ENCODE assay signal across 17 mouse cellular contexts in the genomic region with DNA sequence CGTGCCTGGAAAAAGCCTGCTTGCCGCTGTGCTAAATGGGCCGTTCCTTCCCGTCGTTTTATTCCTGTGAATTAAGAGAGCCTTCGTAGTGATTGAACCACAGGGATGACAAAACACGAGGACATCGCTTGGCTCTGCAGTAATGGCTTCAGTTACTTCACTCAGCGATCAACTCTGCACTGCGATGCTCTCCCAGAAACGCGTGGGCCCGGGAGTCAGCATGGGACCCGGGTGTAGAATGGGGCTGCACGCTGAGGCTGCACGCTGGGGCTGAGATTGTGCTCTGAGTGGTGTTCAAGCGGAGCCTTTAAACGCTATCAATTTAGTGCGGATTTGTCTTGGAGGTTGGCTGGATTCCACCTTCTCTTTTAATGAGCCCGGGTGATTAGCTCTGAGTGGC.
DNase-seq lines count a peak whose midpoint lies in the region; ATAC-seq and TF ChIP-seq lines count a peak whose summit lies in the region.
"Had no signal": no experiment of that assay in that cellular context is flagged by ENCODE, and none has a peak within 500 bp of the region (broad histone marks: within the 10 kb centered on the region; RNA-seq: fewer than 3 reads in every experiment).

No protein-coding gene starts in this region.

- H3K36me3 ChIP-seq in hindbrain, embryonic 13.5 days, result no peaks in the 10 kb centered on the region
- H3K36me3 ChIP-seq in hindbrain, embryonic 10.5 days, result no peaks in the 10 kb centered on the region
- no peaks in the 10 kb centered on the region for H3K36me3 ChIP-seq in neural tube, embryonic 13.5 days
- H3K36me3 ChIP-seq in forebrain, postnatal 0 days (ENCODE audit: insufficient read depth), result no peaks in the 10 kb centered on the region
- H3K36me3 ChIP-seq: embryonic facial prominence, embryonic 15.5 days; intestine, embryonic 15.5 days had no signal

- no peak for DNase-seq in hindbrain, embryonic 10.5 days (ENCODE audit: low spot score)
- DNase-seq in neural tube, embryonic 10.5 days (ENCODE audit: extremely low spot score, low spot score), result no peak
- DNase-seq in forebrain, postnatal 0 days, result peak; percentile 21
- no peak for DNase-seq in adrenal gland, adult 8-10 months
- DNase-seq in left cerebral cortex, adult 2 months (ENCODE audit: extremely low spot score in 1 of 2, low spot score in 2 of 2), result no peak
- DNase-seq: cerebellum, adult 11 months; cerebellum, postnatal 14 days; embryo, embryonic 11 days; gastrocnemius, postnatal 10 days; heart, postnatal 10 days; lung, postnatal 14 days had no signal

- H3K9ac ChIP-seq in hindbrain, embryonic 13.5 days, result no peak overlapping the region
- H3K9ac ChIP-seq in neural tube, embryonic 13.5 days, result no peak overlapping the region
- H3K9ac ChIP-seq in forebrain, postnatal 0 days, result no peak overlapping the region
- H3K9ac ChIP-seq: embryonic facial prominence, embryonic 15.5 days; intestine, embryonic 15.5 days had no signal

- H3K9me3 ChIP-seq in hindbrain, embryonic 13.5 days, result no peaks in the 10 kb centered on the region
- H3K9me3 ChIP-seq in hindbrain, embryonic 10.5 days, result no peaks in the 10 kb centered on the region
- H3K9me3 ChIP-seq in neural tube, embryonic 13.5 days, result no peaks in the 10 kb centered on the region
- no peaks in the 10 kb centered on the region for H3K9me3 ChIP-seq in forebrain, postnatal 0 days (ENCODE audit: low read length)
- H3K9me3 ChIP-seq: embryonic facial prominence, embryonic 15.5 days; intestine, embryonic 15.5 days had no signal

- peak; percentile 75 for ATAC-seq in hindbrain, embryonic 13.5 days (ENCODE audit: low FRiP score)
- ATAC-seq in neural tube, embryonic 13.5 days (ENCODE audit: low read depth), result peak; percentile 94
- peak; percentile 48; the same call in 1 of the 2 replicates for ATAC-seq in forebrain, postnatal 0 days
- ATAC-seq: intestine, embryonic 15.5 days had no signal

- TF ChIP-seq CTCF in forebrain, postnatal 0 days (IDR thresholded peaks at IDR 0.05; ENCODE audit: low read depth), result no peak
- TF ChIP-seq CTCF in left cerebral cortex, adult 2 months (IDR thresholded peaks at IDR 0.05), result no peak

- 64% methylated on average over 20 of the region's 20 CpGs for WGBS in hindbrain, embryonic 13.5 days
- 86% methylated on average over 20 of the region's 20 CpGs for WGBS in hindbrain, embryonic 10.5 days
- WGBS in neural tube, embryonic 13.5 days, result 41% methylated on average over 20 of the region's 20 CpGs
- 38% methylated on average over 20 of the region's 20 CpGs for WGBS in forebrain, postnatal 0 days

- H3K4me1 ChIP-seq in hindbrain, embryonic 13.5 days (replicated peaks), result peaks cover 15% of the 10 kb centered on the region
- no peaks in the 10 kb centered on the region for H3K4me1 ChIP-seq in hindbrain, embryonic 10.5 days (replicated peaks)
- peaks cover 17% of the 10 kb centered on the region for H3K4me1 ChIP-seq in neural tube, embryonic 13.5 days (replicated peaks)
- H3K4me1 ChIP-seq in forebrain, postnatal 0 days (ENCODE audit: insufficient read depth), result no peaks in the 10 kb centered on the region
- H3K4me1 ChIP-seq: embryonic facial prominence, embryonic 15.5 days; intestine, embryonic 15.5 days; megakaryocyte, embryonic 14.5 days had no signal

- no peak overlapping the region for H3K27ac ChIP-seq in hindbrain, embryonic 13.5 days
- H3K27ac ChIP-seq in hindbrain, embryonic 10.5 days, result no peak overlapping the region
- H3K27ac ChIP-seq in neural tube, embryonic 13.5 days (replicated peaks), result 0 out of 2 replicates have a peak overlapping the region, but pooled peaks have one; percentile 18
- no peak overlapping the region for H3K27ac ChIP-seq in forebrain, postnatal 0 days (ENCODE audit: low read depth, low read length)
- H3K27ac ChIP-seq in left cerebral cortex, adult 2 months, result no peak overlapping the region
- H3K27ac ChIP-seq: embryonic facial prominence, embryonic 15.5 days; intestine, embryonic 15.5 days had no signal

- H3K4me2 ChIP-seq in hindbrain, embryonic 13.5 days, result peak overlapping the region; percentile 24; the same call in 1 of the 2 replicates
- peak overlapping the region; percentile 37 for H3K4me2 ChIP-seq in neural tube, embryonic 13.5 days
- H3K4me2 ChIP-seq in forebrain, postnatal 0 days (ENCODE audit: low read depth), result peak overlapping the region; percentile 42
- H3K4me2 ChIP-seq: embryonic facial prominence, embryonic 15.5 days; intestine, embryonic 15.5 days had no signal

- H3K4me3 ChIP-seq in hindbrain, embryonic 13.5 days, result no peak overlapping the region
- no peak overlapping the region for H3K4me3 ChIP-seq in hindbrain, embryonic 10.5 days
- H3K4me3 ChIP-seq in neural tube, embryonic 13.5 days, result no peak overlapping the region
- H3K4me3 ChIP-seq in forebrain, postnatal 0 days (ENCODE audit: low read depth, low read length), result no peak overlapping the region
- H3K4me3 ChIP-seq in left cerebral cortex, adult 2 months, result no peak overlapping the region
- H3K4me3 ChIP-seq: embryonic facial prominence, embryonic 15.5 days; intestine, embryonic 15.5 days; megakaryocyte, embryonic 14.5 days; myocyte had no signal

- intact Hi-C loops in left cerebral cortex, adult 2 months (cut with DNase I), result no loop called here

- peaks cover 20% of the 10 kb centered on the region for H3K27me3 ChIP-seq in hindbrain, embryonic 13.5 days
- H3K27me3 ChIP-seq in hindbrain, embryonic 10.5 days (ENCODE audit: insufficient read depth, poor library complexity, severe bottlenecking), result no peaks in the 10 kb centered on the region
- H3K27me3 ChIP-seq in neural tube, embryonic 13.5 days, result peaks cover 22% of the 10 kb centered on the region
- H3K27me3 ChIP-seq in forebrain, postnatal 0 days (ENCODE audit: insufficient read depth, low read length), result no peaks in the 10 kb centered on the region
- H3K27me3 ChIP-seq: embryonic facial prominence, embryonic 15.5 days; intestine, embryonic 15.5 days; megakaryocyte, embryonic 14.5 days had no signal
